Mouse (Mus musculus): ENCODE results near the gene Pkn1.

The Pkn1 gene

GRCm38 (mm10) chr8:83652744-83653661 is 46.0 kb downstream of the Pkn1 start:
- no peak for DNase-seq (ENCODE audit: low spot score in 2 of 2)

- DNase-seq (ENCODE audit: low spot score in 2 of 2), result peak; percentile 94 to 96
These were observed 46.8 kb downstream of the Pkn1 start, which contains the start of gene Gipc1 for GRCm38 (mm10) chr8:83652030-83652743. Gene Gipc1 (plus strand): TSS chr8:83652677.

GRCm38 (mm10) chr8:83649699-83650098 is 49.3 kb downstream of the Pkn1 start:
- no peak for DNase-seq (ENCODE audit: low spot score in 2 of 2)

GRCm38 (mm10) chr8:83648031-83648430 is 50.9 kb downstream of the Pkn1 start:
- DNase-seq (ENCODE audit: low spot score in 2 of 2), result no peak

- no peak for DNase-seq (ENCODE audit: low spot score in 2 of 2)
These were observed 51.5 kb downstream of the Pkn1 start for GRCm38 (mm10) chr8:83647511-83647910.

GRCm38 (mm10) chr8:83639649-83640048 is 59.3 kb downstream of the Pkn1 start:
- DNase-seq (ENCODE audit: low spot score in 2 of 2), result no peak

- no peak for DNase-seq (ENCODE audit: low spot score in 2 of 2)
These were observed 60.1 kb downstream of the Pkn1 start for GRCm38 (mm10) chr8:83638856-83639255.

GRCm38 (mm10) chr8:83632083-83632707 is 66.8 kb downstream of the Pkn1 start:
- no peak for DNase-seq (ENCODE audit: low spot score in 2 of 2)

- no peak for DNase-seq (ENCODE audit: low spot score in 2 of 2)
These were observed 73.2 kb downstream of the Pkn1 start for GRCm38 (mm10) chr8:83625676-83626299.

GRCm38 (mm10) chr8:83624739-83625138 is 74.2 kb downstream of the Pkn1 start:
- no peak for DNase-seq (ENCODE audit: low spot score in 2 of 2)

- DNase-seq (ENCODE audit: low spot score in 2 of 2), result no peak
These were observed 75.4 kb downstream of the Pkn1 start for GRCm38 (mm10) chr8:83623549-83623948.

GRCm38 (mm10) chr8:83622389-83622989 is 76.5 kb downstream of the Pkn1 start:
- peak; percentile 76 to 90 for DNase-seq (ENCODE audit: low spot score in 2 of 2)

- no peak for DNase-seq (ENCODE audit: low spot score in 2 of 2)
These were observed 77.1 kb downstream of the Pkn1 start for GRCm38 (mm10) chr8:83621691-83622388.

GRCm38 (mm10) chr8:83619568-83620285 is 79.3 kb downstream of the Pkn1 start:
- peak in 1 of 2 experiments; percentile 36 for DNase-seq (ENCODE audit: low spot score in 2 of 2)

GRCm38 (mm10) chr8:83618566-83618965 is 80.4 kb downstream of the Pkn1 start:
- no peak for DNase-seq (ENCODE audit: low spot score in 2 of 2)

- no peak for DNase-seq (ENCODE audit: low spot score in 2 of 2)
These were observed 81.9 kb downstream of the Pkn1 start for GRCm38 (mm10) chr8:83617111-83617510.

GRCm38 (mm10) chr8:83616625-83617024 is 82.4 kb downstream of the Pkn1 start:
- no peak for DNase-seq (ENCODE audit: low spot score in 2 of 2)

Data from urinary bladder, postnatal 4 days (tissue).